Mouse (Mus musculus): ENCODE data around the gene Nup98. TPM values are rescaled to one million over a fixed set of nuclear protein-coding genes. Genes with fewer than 3 reads are reported as not detected.

The Nup98 gene
- total and polyA plus RNA-seq, 3 experiments: 24.6 to 37.1 (median 25.0) TPM

- no peak overlapping the region for H3K27ac ChIP-seq (ENCODE audit: insufficient read depth, low read depth)
- no peak overlapping the region for H3K9ac ChIP-seq (ENCODE audit: insufficient read depth, low read depth)
- TF ChIP-seq MEF2A (IDR thresholded peaks at IDR 0.05; ENCODE audit: borderline replicate concordance, low read depth, low read length) (no peak), KAT2A (IDR thresholded peaks at IDR 0.05; ENCODE audit: insufficient replicate concordance, low read length) (no peak), EP300 (IDR thresholded peaks at IDR 0.05; ENCODE audit: low read length) (no peak), UBTF (IDR thresholded peaks at IDR 0.05; ENCODE audit: low read depth, low read length) (no peak), HCFC1 (IDR thresholded peaks at IDR 0.05; ENCODE audit: low read depth, low read length) (no peak), ZMIZ1 (IDR thresholded peaks at IDR 0.05; ENCODE audit: low read depth, low read length) (no peak), TBP (conservative IDR thresholded peaks at IDR 0.05; ENCODE audit: low read depth, low read length) (no peak), ZKSCAN1 (IDR thresholded peaks at IDR 0.05; ENCODE audit: borderline replicate concordance, low read depth, low read length) (no peak), JUND (conservative IDR thresholded peaks at IDR 0.05; ENCODE audit: low read depth, low read length) (no peak), MAZ (IDR thresholded peaks at IDR 0.05; ENCODE audit: low read depth, low read length) (no peak)
- H3K9me3 ChIP-seq (replicated peaks; ENCODE audit: low read length): no peaks in the 10 kb centered on the region
- H3K4me2 ChIP-seq (ENCODE audit: insufficient read depth, low read depth, poor library complexity, severe bottlenecking): no peak overlapping the region
- H3K4me1 ChIP-seq (ENCODE audit: control insufficient read depth in 1 of 2, insufficient read depth in 2 of 2): peaks cover 0 to under 1% of the 10 kb centered on the region in 2 experiments; a peak in 1 of 4 replicates
- H3K4me3 ChIP-seq (replicated peaks in 1 of 3; ENCODE audit: low read depth in 2 of 3, low read length in 2 of 3, poor library complexity in 1 of 3): no peak overlapping the region
- in situ Hi-C loops (cut with MboI; ENCODE audit: low pct_ligation_motif_present, low pct_unique_long_range_greater_than_20kb, low sequenced_read_pairs) (no loop called here), dilution Hi-C loops (cut with MboI; ENCODE audit: extremely low pct_ligation_motif_present, extremely low pct_unique_long_range_greater_than_20kb, low sequenced_read_pairs) (no loop called here)
- peaks cover 48 to 86% of the 10 kb centered on the region in 2 experiments for H3K36me3 ChIP-seq (replicated peaks in 1 of 2; ENCODE audit: control insufficient read depth in 1 of 2, insufficient read depth in 1 of 2, low read length in 1 of 2)
- no peak for DNase-seq (ENCODE audit: extremely low read depth)
- H3K79me2 ChIP-seq (replicated peaks; ENCODE audit: control insufficient read depth, extremely low read depth, insufficient read depth, poor library complexity, severe bottlenecking): no peaks in the 10 kb centered on the region
- H3K27me3 ChIP-seq (replicated peaks): no peaks in the 10 kb centered on the region
Measured at GRCm38 (mm10) chr7:102183849-102184248, 26.1 kb downstream of the Nup98 start.

GRCm38 (mm10) chr7:102170300-102170699 lies 39.7 kb downstream of the Nup98 start:
- Histone ChIP-seq H3K9me3 (replicated peaks; ENCODE audit: low read length) (no peaks in the 10 kb centered on the region), H3K27ac (ENCODE audit: insufficient read depth, low read depth) (no peak overlapping the region), H3K36me3 (replicated peaks in 1 of 2; ENCODE audit: control insufficient read depth in 1 of 2, insufficient read depth in 1 of 2, low read length in 1 of 2) (peaks cover 17 to 58% of the 10 kb centered on the region in 2 experiments), H3K4me2 (ENCODE audit: insufficient read depth, low read depth, poor library complexity, severe bottlenecking) (no peak overlapping the region), H3K27me3 (replicated peaks) (no peaks in the 10 kb centered on the region), H3K9ac (ENCODE audit: insufficient read depth, low read depth) (no peak overlapping the region), H3K4me1 (ENCODE audit: control insufficient read depth in 1 of 2, insufficient read depth in 2 of 2) (no peaks in the 10 kb centered on the region), H3K79me2 (replicated peaks; ENCODE audit: control insufficient read depth, extremely low read depth, insufficient read depth, poor library complexity, severe bottlenecking) (no peaks in the 10 kb centered on the region), H3K4me3 (replicated peaks in 1 of 3; ENCODE audit: low read depth in 2 of 3, low read length in 2 of 3, poor library complexity in 1 of 3) (no peak overlapping the region)
- in situ Hi-C loops (cut with MboI; ENCODE audit: low pct_ligation_motif_present, low pct_unique_long_range_greater_than_20kb, low sequenced_read_pairs) (no loop called here), dilution Hi-C loops (cut with MboI; ENCODE audit: extremely low pct_ligation_motif_present, extremely low pct_unique_long_range_greater_than_20kb, low sequenced_read_pairs) (no loop called here)
- TF ChIP-seq ZKSCAN1 (IDR thresholded peaks at IDR 0.05; ENCODE audit: borderline replicate concordance, low read depth, low read length) (no peak), CHD2 (IDR thresholded peaks at IDR 0.05; ENCODE audit: low read length) (no peak), SMC3 (IDR thresholded peaks at IDR 0.05; ENCODE audit: low read depth, low read length) (peak; percentile 32; the same call in 1 of the 2 replicates), RAD21 (IDR thresholded peaks at IDR 0.05; ENCODE audit: low read depth, low read length) (peak; percentile 36), MAFK (IDR thresholded peaks at IDR 0.05; ENCODE audit: insufficient replicate concordance, low read length) (no peak), ZMIZ1 (IDR thresholded peaks at IDR 0.05; ENCODE audit: low read depth, low read length) (no peak), TBP (conservative IDR thresholded peaks at IDR 0.05; ENCODE audit: low read depth, low read length) (no peak), CHD1 (IDR thresholded peaks at IDR 0.05; ENCODE audit: low read depth, low read length) (no peak), KAT2A (IDR thresholded peaks at IDR 0.05; ENCODE audit: insufficient replicate concordance, low read length) (no peak), MYC (IDR thresholded peaks at IDR 0.05; ENCODE audit: low read depth, low read length) (no peak), ZC3H11A (IDR thresholded peaks at IDR 0.05; ENCODE audit: low read depth, low read length) (no peak), IRF4 (IDR thresholded peaks at IDR 0.05; ENCODE audit: low read depth, low read length) (no peak), USF1 (IDR thresholded peaks at IDR 0.05; ENCODE audit: low read depth, low read length) (no peak), RCOR1 (conservative IDR thresholded peaks at IDR 0.05; ENCODE audit: low read depth, low read length) (no peak), POLR2AphosphoS2 (IDR thresholded peaks at IDR 0.05; ENCODE audit: low read depth, low read length) (no peak), E2F4 (IDR thresholded peaks at IDR 0.05; ENCODE audit: insufficient replicate concordance, low read depth, low read length) (no peak), MEF2A (IDR thresholded peaks at IDR 0.05; ENCODE audit: borderline replicate concordance, low read depth, low read length) (no peak), MAX (IDR thresholded peaks at IDR 0.05; ENCODE audit: low read length) (no peak), POLR2A (IDR thresholded peaks at IDR 0.05; ENCODE audit: low read depth, low read length) (no peak), SIN3A (IDR thresholded peaks at IDR 0.05; ENCODE audit: low read length) (no peak), GABPA (IDR thresholded peaks at IDR 0.05; ENCODE audit: insufficient replicate concordance, low read depth, low read length) (no peak), UBTF (IDR thresholded peaks at IDR 0.05; ENCODE audit: low read depth, low read length) (no peak), CTCF (conservative IDR thresholded peaks at IDR 0.05 in 1 of 2, IDR thresholded peaks at IDR 0.05 in 1 of 2; ENCODE audit: low read depth in 2 of 2, low read length in 2 of 2) (peak in 1 of 2 experiments; percentile 56; a peak in 2 of 4 replicates), NRF1 (IDR thresholded peaks at IDR 0.05; ENCODE audit: low read depth, low read length) (no peak), EP300 (IDR thresholded peaks at IDR 0.05; ENCODE audit: low read length) (no peak)
- DNase-seq (ENCODE audit: extremely low read depth): peak; percentile 17

Data from CH12.LX (cell line).